Mouse (Mus musculus) naive thymus-derived CD4-positive, alpha-beta T cell, adult 2 months (primary cell): ENCODE results near the gene Ctcf.
"Not testable (repeated sequence)": the region's sequence is repeated elsewhere in the genome, so short reads cannot be mapped to it uniquely, and the experiment has no call there.

Experiments
- DNase-seq: peaks from one replicate; pipeline ENCODE4 v3.0.0-alpha.2; 2011; ENCODE audit warnings: low read depth

The Ctcf gene

GRCm38 (mm10) chr8:105636018-105636962, at the start of gene Ctcf:
TSS of gene Ctcf (plus strand) at chr8:105636568.
- DNase-seq, result peak; percentile 96

- no peak for DNase-seq
Measured at GRCm38 (mm10) chr8:105592431-105592830, 43.9 kb upstream of the Ctcf start.

GRCm38 (mm10) chr8:105593859-105594258, 42.5 kb upstream of the Ctcf start:
- no peak for DNase-seq

GRCm38 (mm10) chr8:105594451-105595242, 41.7 kb upstream of the Ctcf start:
- DNase-seq, result no peak

GRCm38 (mm10) chr8:105596362-105597034, 39.9 kb upstream of the Ctcf start:
- DNase-seq, result peak; percentile 87

- no peak for DNase-seq
Measured at GRCm38 (mm10) chr8:105598777-105599176, 37.6 kb upstream of the Ctcf start.

- DNase-seq, result no peak
Measured at GRCm38 (mm10) chr8:105601301-105601700, 35.1 kb upstream of the Ctcf start.

GRCm38 (mm10) chr8:105602540-105602939, 33.8 kb upstream of the Ctcf start:
- DNase-seq, result not testable (repeated sequence)

GRCm38 (mm10) chr8:105604804-105605381, 31.5 kb upstream of the Ctcf start, which contains the start of gene Ripor1:
TSS of gene Ripor1 (plus strand) at chr8:105605255.
- peak; percentile 91 for DNase-seq

GRCm38 (mm10) chr8:105605491-105606188, 30.7 kb upstream of the Ctcf start:
- no peak for DNase-seq

GRCm38 (mm10) chr8:105606189-105607023, 30.0 kb upstream of the Ctcf start:
- peak; percentile 78 for DNase-seq

- no peak for DNase-seq
Measured at GRCm38 (mm10) chr8:105607062-105607461, 29.3 kb upstream of the Ctcf start.

- peak; percentile 73 for DNase-seq
Measured at GRCm38 (mm10) chr8:105607684-105608083, 28.7 kb upstream of the Ctcf start.

- DNase-seq, result no peak
Measured at GRCm38 (mm10) chr8:105609355-105609754, 27.0 kb upstream of the Ctcf start.

- DNase-seq, result no peak
Measured at GRCm38 (mm10) chr8:105609771-105610170, 26.6 kb upstream of the Ctcf start.

GRCm38 (mm10) chr8:105611836-105612235, 24.5 kb upstream of the Ctcf start:
- no peak for DNase-seq

GRCm38 (mm10) chr8:105613037-105613436, 23.3 kb upstream of the Ctcf start:
- no peak for DNase-seq

- DNase-seq, result peak; percentile 60
Measured at GRCm38 (mm10) chr8:105613830-105614511, 22.4 kb upstream of the Ctcf start.

- DNase-seq, result no peak
Measured at GRCm38 (mm10) chr8:105615942-105616341, 20.4 kb upstream of the Ctcf start.
